Mouse (Mus musculus) kidney, postnatal 10 days (tissue): ENCODE data around the gene Aqp8.
A peak's percentile ranks its signal among the peaks of the same experiment; 100 is the strongest.

Experiments used
- DNase-seq: peaks from one replicate; pipeline ENCODE4 v3.0.0; 2021; ENCODE audit warnings: mixed read lengths

Gene Aqp8

DNA sequence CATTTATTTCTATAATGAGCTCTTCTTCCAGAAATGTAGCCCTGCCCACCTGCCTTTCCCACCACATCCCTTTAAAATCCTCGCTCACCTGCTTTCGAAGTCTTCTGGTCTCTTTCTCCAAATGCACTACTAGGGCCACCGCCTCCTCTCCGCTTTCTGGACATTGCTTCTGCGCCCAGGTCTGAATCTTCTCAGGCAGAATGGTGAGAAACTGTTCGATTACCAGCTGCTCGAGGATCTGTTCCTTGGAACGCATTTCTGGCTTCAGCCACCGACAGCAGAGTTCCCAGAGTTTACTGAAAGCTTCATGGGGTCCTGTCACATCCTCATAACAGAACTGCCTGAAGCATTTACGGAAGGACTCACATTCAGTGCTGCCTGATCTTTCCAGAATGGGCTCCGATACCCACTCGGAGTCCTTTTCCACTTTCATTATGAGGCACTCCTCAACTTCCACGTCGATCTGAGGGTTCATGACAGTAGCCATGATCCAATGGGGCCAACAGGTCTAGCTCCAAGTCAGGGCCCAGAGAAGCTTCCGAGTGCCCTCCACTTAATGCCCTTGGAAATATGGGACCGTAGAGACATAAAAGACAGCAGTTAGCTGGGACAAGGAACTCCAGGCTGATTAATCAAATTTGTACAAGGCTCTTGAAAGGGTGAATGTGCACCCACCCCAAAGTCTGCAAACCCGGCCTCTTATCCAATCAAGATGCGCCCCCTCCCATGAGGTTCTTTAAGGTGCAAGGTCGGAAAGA lies 37.6 kb downstream of the Aqp8 start:
- DNase-seq = no peak

DNA sequence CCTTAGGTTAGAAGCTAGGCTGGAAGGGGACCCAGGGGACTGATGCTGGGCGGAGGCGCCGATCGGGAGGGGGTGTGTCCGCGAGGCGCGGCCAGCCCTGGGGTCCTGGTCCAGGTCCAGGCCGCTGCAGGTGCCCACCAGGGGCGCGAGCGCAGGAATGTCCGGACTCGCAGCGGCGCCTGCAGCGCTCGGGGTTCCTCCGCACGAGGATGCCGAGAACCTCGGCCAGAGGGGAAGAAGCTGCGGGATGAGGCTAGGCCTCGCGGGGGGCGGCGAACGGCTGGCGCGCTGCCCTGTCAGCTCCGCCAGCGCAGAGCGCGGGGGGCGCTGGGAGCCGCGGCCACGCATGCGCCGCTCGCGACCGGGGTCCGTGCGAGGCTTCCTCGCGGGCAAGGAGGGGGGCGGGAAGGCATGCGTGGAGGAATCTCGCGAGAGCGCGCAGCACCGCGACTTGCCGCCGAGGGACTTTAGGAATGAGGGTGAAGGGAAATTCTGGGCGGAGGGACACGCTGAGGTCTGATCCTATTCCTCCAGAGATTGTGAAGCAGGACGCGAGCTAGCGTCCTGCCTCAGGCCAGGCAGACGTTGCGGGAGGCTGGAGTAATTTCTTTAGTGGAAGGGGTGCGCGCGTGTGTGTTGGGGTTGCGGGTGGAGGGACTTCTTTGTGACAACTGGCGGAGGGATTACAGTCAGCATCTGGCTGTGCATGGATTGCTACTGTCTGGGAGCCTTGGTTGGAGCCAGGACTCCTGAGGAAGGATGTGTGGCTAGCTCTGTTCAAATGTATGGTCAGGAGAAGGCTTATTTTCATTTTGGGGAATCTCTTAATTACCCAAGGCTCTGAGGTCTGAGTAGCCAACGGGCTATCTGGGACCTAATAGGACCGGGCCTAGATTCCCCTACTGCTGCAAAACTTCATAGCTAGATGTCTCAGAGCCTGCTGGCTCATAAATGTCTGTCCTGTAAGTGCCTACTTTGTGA lies 38.4 kb downstream of the Aqp8 start, which contains the start of gene Zkscan2:
Zkscan2 (minus strand) TSS at position 211 of the 981 bp plus-strand sequence.
- DNase-seq = peak; percentile 93

DNA sequence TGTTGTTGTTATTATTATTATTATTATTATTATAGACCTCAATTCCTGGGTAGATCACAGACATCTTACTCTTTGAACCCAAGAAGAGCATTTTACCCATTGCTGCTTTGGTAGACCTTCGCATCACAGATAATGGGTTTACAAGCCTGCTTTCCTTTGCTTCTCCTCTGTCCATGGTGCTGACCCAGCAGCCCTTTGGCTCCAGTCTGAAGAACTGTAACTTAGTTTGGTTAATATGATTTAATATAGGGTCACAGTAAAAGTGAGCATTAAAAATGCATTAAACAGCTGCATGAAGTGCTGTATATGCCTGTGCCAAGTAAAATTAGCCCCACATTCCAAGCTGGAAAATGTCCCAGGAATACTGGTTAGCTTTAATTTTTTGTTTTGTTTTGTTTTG lies 41.3 kb downstream of the Aqp8 start:
- peak; percentile 88 for DNase-seq

DNA sequence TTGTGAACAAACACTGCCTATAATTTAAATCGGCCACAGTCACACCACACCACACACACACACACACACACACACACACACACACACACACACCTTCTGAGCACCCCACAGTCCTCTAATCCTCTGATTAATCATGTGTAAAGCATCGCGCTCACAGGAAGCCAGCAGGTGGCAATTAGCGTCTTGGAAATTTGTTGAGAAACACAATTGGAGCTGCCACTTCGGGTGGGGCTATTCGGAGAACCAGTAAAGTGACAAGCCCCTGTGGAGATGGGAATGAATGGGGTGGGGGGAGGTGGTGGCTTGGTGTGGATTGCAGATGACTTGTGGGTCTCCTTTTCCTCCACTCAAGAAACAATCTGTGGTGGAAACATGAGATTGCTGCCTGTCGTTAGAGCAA lies 45.9 kb downstream of the Aqp8 start:
- no peak for DNase-seq
